Mouse (Mus musculus): ENCODE data around the gene Pign. TPM values are rescaled to one million over a fixed set of nuclear protein-coding genes. Genes with fewer than 3 reads are reported as not detected.

Gene Pign
- polyA plus RNA-seq (2014; fragmentation: Nextera tagmentation; extraction: Ambion mirVana): 13.6 and 17.0 TPM in 2 replicates

DNA sequence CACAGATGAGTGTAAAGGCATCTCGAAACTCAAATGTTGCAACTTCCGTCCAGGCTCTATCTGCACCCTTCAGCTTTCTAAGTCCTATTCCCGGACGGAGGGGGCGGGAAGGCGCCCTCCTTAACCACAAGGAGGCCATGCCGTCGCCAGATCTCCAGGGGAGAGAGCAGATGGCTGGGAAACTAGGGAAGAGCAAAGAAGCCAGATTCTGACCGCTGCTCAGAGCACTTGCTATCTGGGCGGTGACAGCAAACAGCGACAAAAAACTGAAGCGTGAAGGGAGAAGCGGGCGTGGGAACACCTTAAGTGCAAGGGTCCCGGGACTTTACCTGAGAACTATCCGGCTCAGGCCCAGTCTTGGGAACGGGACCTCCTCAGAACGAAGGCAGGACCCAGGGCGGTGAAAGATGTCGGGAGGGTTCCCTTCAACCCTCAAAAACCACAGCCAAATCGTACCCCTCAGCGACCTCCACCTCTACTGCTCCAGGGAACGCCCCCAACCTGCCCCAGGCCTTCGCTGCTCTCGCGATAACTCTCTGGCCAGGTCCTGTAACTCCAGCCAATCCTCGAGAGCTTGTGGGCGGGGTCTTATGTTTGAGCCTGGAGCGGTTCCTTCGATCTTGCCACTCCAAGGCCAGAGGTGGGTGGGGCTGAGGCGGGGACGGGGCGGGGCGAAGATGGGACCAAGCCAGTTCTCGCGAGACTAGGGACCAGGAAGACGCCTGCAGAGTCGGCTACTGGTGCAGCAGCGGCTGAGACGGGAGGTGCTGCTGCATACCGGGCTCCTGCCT, at the start of gene Pign, which contains the start of gene Relch:
Gene Pign, minus strand, starts transcription at position 507 of the 791 bp plus-strand sequence.
Gene Relch, plus strand, starts transcription at position 691 of the 791 bp plus-strand sequence.
- H3K27me3 ChIP-seq (ENCODE audit: control insufficient read depth, insufficient read depth, low read length): no peaks in the 10 kb centered on the region
- H3K27ac ChIP-seq (replicated peaks; ENCODE audit: low read depth, low read length): peak within 1 kb of the TSS; percentile 90
- H3K9ac ChIP-seq (replicated peaks; ENCODE audit: low read length): peak within 1 kb of the TSS; percentile 87
- peaks cover 26% of the 10 kb centered on the region for H3K4me1 ChIP-seq (ENCODE audit: control insufficient read depth, insufficient read depth, low read length)
- WGBS: under 1% methylated on average over 41 of the region's 41 CpGs
- peak; percentile 100 for DNase-seq
- peak; percentile 99 for ATAC-seq (ENCODE audit: low FRiP score, low TSS enrichment)
- H3K9me3 ChIP-seq (ENCODE audit: control insufficient read depth, low read length): no peaks in the 10 kb centered on the region
- H3K4me3 ChIP-seq (replicated peaks; ENCODE audit: low read depth, low read length): peak within 1 kb of the TSS; percentile 97
- H3K36me3 ChIP-seq (ENCODE audit: control insufficient read depth, insufficient read depth, low read length): no peaks in the 10 kb centered on the region
- H3K4me2 ChIP-seq (ENCODE audit: low read length): peak within 1 kb of the TSS; percentile 82

DNA sequence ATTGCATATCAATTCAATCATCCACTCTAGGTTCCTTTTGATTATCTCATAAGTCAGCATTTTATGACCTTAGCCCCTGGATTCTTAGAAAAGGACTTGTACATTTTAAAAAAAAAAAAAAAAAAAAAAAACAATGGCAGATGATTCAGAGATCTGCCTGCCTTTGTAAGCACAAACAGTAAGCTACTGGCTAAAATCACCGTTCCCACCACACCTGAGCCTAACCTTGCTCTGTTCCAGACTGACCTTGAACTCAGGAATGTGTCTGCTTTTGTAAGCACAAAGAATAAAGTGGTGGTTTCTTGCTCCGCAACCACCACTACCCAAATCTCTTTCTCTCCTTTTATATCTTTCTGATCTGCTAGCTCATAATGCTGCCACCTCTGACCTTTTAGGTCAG, 49.3 kb upstream of the Pign start:
- no peak for ATAC-seq (ENCODE audit: low FRiP score, low TSS enrichment)
- 99% methylated on average over 2 of the region's 2 CpGs for WGBS
- Histone ChIP-seq H3K9me3 (ENCODE audit: control insufficient read depth, low read length) (no peaks in the 10 kb centered on the region), H3K4me3 (replicated peaks; ENCODE audit: low read depth, low read length) (no peak overlapping the region), H3K9ac (replicated peaks; ENCODE audit: low read length) (no peak overlapping the region), H3K36me3 (ENCODE audit: control insufficient read depth, insufficient read depth, low read length) (peaks cover 33% of the 10 kb centered on the region), H3K4me2 (ENCODE audit: low read length) (no peak overlapping the region), H3K27me3 (ENCODE audit: control insufficient read depth, insufficient read depth, low read length) (no peaks in the 10 kb centered on the region), H3K4me1 (ENCODE audit: control insufficient read depth, insufficient read depth, low read length) (no peaks in the 10 kb centered on the region), H3K27ac (replicated peaks; ENCODE audit: low read depth, low read length) (no peak overlapping the region)
- DNase-seq: no peak

DNA sequence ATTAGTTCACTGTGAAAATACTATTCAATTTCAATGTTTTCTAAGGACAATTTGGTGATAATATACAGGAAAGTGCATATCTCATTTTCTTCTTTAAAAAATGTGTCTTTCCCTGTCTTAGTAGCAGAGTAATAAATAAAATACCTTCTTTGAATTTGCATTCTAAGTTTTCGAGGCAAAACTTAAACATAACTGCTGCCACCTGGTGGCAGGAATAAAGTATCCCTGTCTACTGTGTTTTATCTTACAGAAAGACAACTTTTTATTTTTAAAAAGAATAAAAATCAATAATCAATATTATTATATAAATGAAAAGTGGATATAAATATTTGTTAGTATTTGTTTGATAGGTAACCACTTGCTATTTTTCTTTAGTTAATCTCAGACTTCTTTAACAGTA, 47.8 kb upstream of the Pign start:
- 49% methylated on average over 1 of the region's 1 CpGs for WGBS
- no peak overlapping the region for H3K27ac ChIP-seq (replicated peaks; ENCODE audit: low read depth, low read length)
- H3K4me1 ChIP-seq (ENCODE audit: control insufficient read depth, insufficient read depth, low read length): no peaks in the 10 kb centered on the region
- H3K9ac ChIP-seq (replicated peaks; ENCODE audit: low read length): no peak overlapping the region
- DNase-seq (peak; percentile 79), ATAC-seq (ENCODE audit: low FRiP score, low TSS enrichment) (no peak)
- no peaks in the 10 kb centered on the region for H3K27me3 ChIP-seq (ENCODE audit: control insufficient read depth, insufficient read depth, low read length)
- H3K9me3 ChIP-seq (ENCODE audit: control insufficient read depth, low read length): no peaks in the 10 kb centered on the region
- H3K4me2 ChIP-seq (ENCODE audit: low read length): no peak overlapping the region
- peaks cover 24% of the 10 kb centered on the region for H3K36me3 ChIP-seq (ENCODE audit: control insufficient read depth, insufficient read depth, low read length)
- no peak overlapping the region for H3K4me3 ChIP-seq (replicated peaks; ENCODE audit: low read depth, low read length)

DNA sequence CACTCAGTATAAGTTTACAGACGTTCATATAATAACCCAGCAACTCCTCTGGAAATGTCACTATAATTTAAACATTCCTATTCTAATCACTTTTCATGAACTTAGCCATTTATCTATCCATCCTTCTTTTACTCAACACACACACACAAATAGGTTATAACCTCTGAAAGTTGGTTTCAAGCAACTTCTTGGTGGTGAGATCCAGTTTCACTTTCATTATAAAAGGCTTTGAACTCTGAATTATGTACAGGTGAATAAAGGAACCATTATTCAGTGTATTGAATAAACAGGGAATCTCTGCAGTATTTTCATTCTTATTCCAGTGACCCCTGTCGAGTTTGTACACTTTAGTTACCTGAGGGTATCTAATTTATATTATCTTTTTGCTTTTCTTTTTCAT, 45.9 kb upstream of the Pign start:
- no peak overlapping the region for H3K27ac ChIP-seq (replicated peaks; ENCODE audit: low read depth, low read length)
- WGBS: 89% methylated on average over 2 of the region's 2 CpGs
- H3K9ac ChIP-seq (replicated peaks; ENCODE audit: low read length): no peak overlapping the region
- no peak overlapping the region for H3K4me3 ChIP-seq (replicated peaks; ENCODE audit: low read depth, low read length)
- H3K4me2 ChIP-seq (ENCODE audit: low read length): no peak overlapping the region
- no peaks in the 10 kb centered on the region for H3K27me3 ChIP-seq (ENCODE audit: control insufficient read depth, insufficient read depth, low read length)
- H3K36me3 ChIP-seq (ENCODE audit: control insufficient read depth, insufficient read depth, low read length): peaks cover 19% of the 10 kb centered on the region
- DNase-seq (no peak), ATAC-seq (ENCODE audit: low FRiP score, low TSS enrichment) (no peak)
- H3K4me1 ChIP-seq (ENCODE audit: control insufficient read depth, insufficient read depth, low read length): no peaks in the 10 kb centered on the region
- no peaks in the 10 kb centered on the region for H3K9me3 ChIP-seq (ENCODE audit: control insufficient read depth, low read length)

DNA sequence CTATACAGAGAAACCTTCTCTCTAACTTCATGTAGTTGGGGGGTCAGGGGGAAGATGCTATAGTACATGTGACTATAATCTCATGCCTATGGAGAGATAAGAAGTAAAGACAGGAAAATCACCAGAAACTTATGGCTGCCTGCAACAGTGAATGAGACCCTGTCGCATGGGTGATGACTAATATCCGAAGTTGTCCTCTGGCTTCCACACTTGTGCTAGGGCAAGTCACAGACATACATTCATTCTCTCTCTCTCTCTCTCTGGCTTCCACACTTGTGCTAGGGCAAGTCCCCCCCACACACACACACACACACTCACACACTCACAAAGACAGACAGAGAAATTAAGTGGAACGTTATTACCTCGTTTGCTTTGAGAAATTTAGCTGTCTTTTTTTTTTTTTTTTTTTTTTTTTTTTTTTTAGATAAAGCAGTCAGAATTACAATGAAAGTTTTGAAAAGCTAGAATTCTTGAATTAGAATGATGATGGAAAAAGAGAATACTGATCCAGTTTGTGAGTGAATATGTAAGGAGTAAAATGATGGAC, 37.6 kb upstream of the Pign start:
- peaks cover 13% of the 10 kb centered on the region for H3K36me3 ChIP-seq (ENCODE audit: control insufficient read depth, insufficient read depth, low read length)
- H3K4me3 ChIP-seq (replicated peaks; ENCODE audit: low read depth, low read length): no peak overlapping the region
- no peaks in the 10 kb centered on the region for H3K9me3 ChIP-seq (ENCODE audit: control insufficient read depth, low read length)
- H3K9ac ChIP-seq (replicated peaks; ENCODE audit: low read length): no peak overlapping the region
- ATAC-seq (ENCODE audit: low FRiP score, low TSS enrichment) (no peak), DNase-seq (no peak)
- WGBS: 95% methylated on average over 4 of the region's 4 CpGs
- H3K27ac ChIP-seq (replicated peaks; ENCODE audit: low read depth, low read length): no peak overlapping the region
- no peak overlapping the region for H3K4me2 ChIP-seq (ENCODE audit: low read length)
- no peaks in the 10 kb centered on the region for H3K4me1 ChIP-seq (ENCODE audit: control insufficient read depth, insufficient read depth, low read length)
- no peaks in the 10 kb centered on the region for H3K27me3 ChIP-seq (ENCODE audit: control insufficient read depth, insufficient read depth, low read length)

GRCm38 (mm10) chr1:105695581-105695980, 32.1 kb upstream of the Pign start:
- H3K36me3 ChIP-seq (ENCODE audit: control insufficient read depth, insufficient read depth, low read length): peaks cover 18% of the 10 kb centered on the region
- WGBS: 93% methylated on average over 2 of the region's 2 CpGs

GRCm38 (mm10) chr1:105685501-105685900, 22.0 kb upstream of the Pign start:
- Histone ChIP-seq H3K27me3 (ENCODE audit: control insufficient read depth, insufficient read depth, low read length) (no peaks in the 10 kb centered on the region), H3K36me3 (ENCODE audit: control insufficient read depth, insufficient read depth, low read length) (no peaks in the 10 kb centered on the region), H3K4me2 (ENCODE audit: low read length) (no peak overlapping the region), H3K27ac (replicated peaks; ENCODE audit: low read depth, low read length) (no peak overlapping the region), H3K4me1 (ENCODE audit: control insufficient read depth, insufficient read depth, low read length) (no peaks in the 10 kb centered on the region), H3K9ac (replicated peaks; ENCODE audit: low read length) (no peak overlapping the region), H3K9me3 (ENCODE audit: control insufficient read depth, low read length) (no peaks in the 10 kb centered on the region), H3K4me3 (replicated peaks; ENCODE audit: low read depth, low read length) (no peak overlapping the region)
- WGBS: 84% methylated on average over 3 of the region's 3 CpGs
- DNase-seq: no peak
- no peak for ATAC-seq (ENCODE audit: low FRiP score, low TSS enrichment)

More at GRCm38 (mm10) chr1:105695581-105695980, 32.1 kb upstream of the Pign start:
- Histone ChIP-seq H3K9me3 (ENCODE audit: control insufficient read depth, low read length) (no peaks in the 10 kb centered on the region), H3K27me3 (ENCODE audit: control insufficient read depth, insufficient read depth, low read length) (no peaks in the 10 kb centered on the region), H3K4me1 (ENCODE audit: control insufficient read depth, insufficient read depth, low read length) (no peaks in the 10 kb centered on the region), H3K4me2 (ENCODE audit: low read length) (no peak overlapping the region), H3K27ac (replicated peaks; ENCODE audit: low read depth, low read length) (no peak overlapping the region), H3K9ac (replicated peaks; ENCODE audit: low read length) (no peak overlapping the region), H3K4me3 (replicated peaks; ENCODE audit: low read depth, low read length) (no peak overlapping the region)
- ATAC-seq (ENCODE audit: low FRiP score, low TSS enrichment): no peak
- DNase-seq: no peak

DNA sequence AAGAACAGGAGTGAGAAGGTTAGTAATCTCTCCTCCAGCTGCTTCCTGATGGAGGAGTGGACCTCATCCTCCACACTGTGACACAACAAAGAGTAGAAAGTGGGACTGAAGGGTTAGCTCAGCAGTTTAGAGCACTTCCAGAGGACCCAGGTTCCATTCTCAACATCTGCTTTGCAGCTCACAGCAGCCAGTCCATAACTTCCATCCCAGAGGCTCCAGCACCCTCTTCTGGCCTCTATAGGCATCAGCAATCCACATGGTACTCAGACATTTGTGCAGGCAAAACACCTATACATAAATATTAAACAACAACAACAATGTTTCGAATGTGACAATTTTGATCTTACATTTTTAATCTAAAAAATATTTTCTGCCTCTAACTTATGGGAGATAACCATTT, 17.1 kb upstream of the Pign start:
- H3K9ac ChIP-seq (replicated peaks; ENCODE audit: low read length): no peak overlapping the region
- no peak overlapping the region for H3K27ac ChIP-seq (replicated peaks; ENCODE audit: low read depth, low read length)
- H3K4me2 ChIP-seq (ENCODE audit: low read length): no peak overlapping the region
- no peaks in the 10 kb centered on the region for H3K4me1 ChIP-seq (ENCODE audit: control insufficient read depth, insufficient read depth, low read length)
- WGBS: 83% methylated on average over 1 of the region's 1 CpGs
- H3K36me3 ChIP-seq (ENCODE audit: control insufficient read depth, insufficient read depth, low read length): peaks cover 9% of the 10 kb centered on the region; the same call in 1 of the 2 replicates
- no peaks in the 10 kb centered on the region for H3K9me3 ChIP-seq (ENCODE audit: control insufficient read depth, low read length)
- no peaks in the 10 kb centered on the region for H3K27me3 ChIP-seq (ENCODE audit: control insufficient read depth, insufficient read depth, low read length)
- no peak overlapping the region for H3K4me3 ChIP-seq (replicated peaks; ENCODE audit: low read depth, low read length)
- DNase-seq (peak; percentile 15), ATAC-seq (ENCODE audit: low FRiP score, low TSS enrichment) (no peak)

- no peak for ATAC-seq (ENCODE audit: low FRiP score, low TSS enrichment)
- WGBS: 96% methylated on average over 2 of the region's 2 CpGs
Measured at GRCm38 (mm10) chr1:105674763-105675162, 11.3 kb upstream of the Pign start.

More at GRCm38 (mm10) chr1:105674763-105675162, 11.3 kb upstream of the Pign start:
- Histone ChIP-seq H3K27ac (replicated peaks; ENCODE audit: low read depth, low read length) (no peak overlapping the region), H3K4me3 (replicated peaks; ENCODE audit: low read depth, low read length) (no peak overlapping the region), H3K4me2 (ENCODE audit: low read length) (no peak overlapping the region), H3K9ac (replicated peaks; ENCODE audit: low read length) (no peak overlapping the region), H3K4me1 (ENCODE audit: control insufficient read depth, insufficient read depth, low read length) (no peaks in the 10 kb centered on the region), H3K36me3 (ENCODE audit: control insufficient read depth, insufficient read depth, low read length) (peaks cover 9% of the 10 kb centered on the region; the same call in 1 of the 2 replicates), H3K9me3 (ENCODE audit: control insufficient read depth, low read length) (no peaks in the 10 kb centered on the region), H3K27me3 (ENCODE audit: control insufficient read depth, insufficient read depth, low read length) (no peaks in the 10 kb centered on the region)
- DNase-seq: no peak

All from midbrain, embryonic 14.5 days (tissue).